Mouse (Mus musculus) left cerebral cortex, adult 8-10 months (tissue): ENCODE data around the gene Ccdc82. TPM values are rescaled to one million over a fixed set of nuclear protein-coding genes. Genes with fewer than 3 reads are reported as not detected.

Experiments
- DNase-seq, 2 experiments: peaks; one replicate each; pipeline ENCODE4 v3.0.0; 2022; ENCODE audit warnings: low spot score in 2 of 2
- total RNA-seq, 4 experiments: library from RNA; stranded (reverse); gene quantifications; 2 replicates each; pipeline ENCODE4 v1.2.4; 2022

Ccdc82 gene
- total RNA-seq, 4 experiments from 2014 or later, result 18.7 to 22.0 (median 19.7) TPM

GRCm38 (mm10) chr9:13298513-13298878 lies 51.7 kb downstream of the Ccdc82 start:
- DNase-seq, result no peak

- DNase-seq, result peak in 1 of 2 experiments; percentile 27
Measured at GRCm38 (mm10) chr9:13299190-13299589, 52.4 kb downstream of the Ccdc82 start.

- DNase-seq, result peak in 1 of 2 experiments; percentile 20
Measured at GRCm38 (mm10) chr9:13300041-13300441, 53.3 kb downstream of the Ccdc82 start.

GRCm38 (mm10) chr9:13300891-13301782 lies 54.4 kb downstream of the Ccdc82 start:
- no peak for DNase-seq

- DNase-seq, result no peak
Measured at GRCm38 (mm10) chr9:13302183-13302825, 55.5 kb downstream of the Ccdc82 start.

GRCm38 (mm10) chr9:13303099-13303771 lies 56.5 kb downstream of the Ccdc82 start:
- DNase-seq, result no peak

- DNase-seq, result no peak
Measured at GRCm38 (mm10) chr9:13303976-13304375, 57.2 kb downstream of the Ccdc82 start.

- no peak for DNase-seq
Measured at GRCm38 (mm10) chr9:13306471-13306870, 59.7 kb downstream of the Ccdc82 start.

GRCm38 (mm10) chr9:13307226-13307625 lies 60.5 kb downstream of the Ccdc82 start:
- DNase-seq, result no peak

GRCm38 (mm10) chr9:13308718-13309117 lies 62.0 kb downstream of the Ccdc82 start:
- no peak for DNase-seq

- no peak for DNase-seq
Measured at GRCm38 (mm10) chr9:13309807-13310206, 63.1 kb downstream of the Ccdc82 start.

- DNase-seq, result no peak
Measured at GRCm38 (mm10) chr9:13310236-13310635, 63.5 kb downstream of the Ccdc82 start.

- DNase-seq, result no peak
Measured at GRCm38 (mm10) chr9:13311094-13311493, 64.3 kb downstream of the Ccdc82 start.

- no peak for DNase-seq
Measured at GRCm38 (mm10) chr9:13313923-13314322, 67.2 kb downstream of the Ccdc82 start.

- peak in 1 of 2 experiments; percentile 22 for DNase-seq
Measured at GRCm38 (mm10) chr9:13314577-13315004, 67.8 kb downstream of the Ccdc82 start.

- no peak for DNase-seq
Measured at GRCm38 (mm10) chr9:13315393-13315792, 68.6 kb downstream of the Ccdc82 start.

- DNase-seq, result no peak
Measured at GRCm38 (mm10) chr9:13319566-13319965, 72.8 kb downstream of the Ccdc82 start.

GRCm38 (mm10) chr9:13320800-13321364 lies 74.1 kb downstream of the Ccdc82 start:
- DNase-seq, result no peak

GRCm38 (mm10) chr9:13323074-13323473 lies 76.3 kb downstream of the Ccdc82 start:
- DNase-seq, result no peak

- no peak for DNase-seq
Measured at GRCm38 (mm10) chr9:13323612-13324011, 76.9 kb downstream of the Ccdc82 start.
